Mouse (Mus musculus) embryonic fibroblast, embryonic 13.5 days (primary cell): ENCODE data around the gene Rxra.

Source experiments
- CTCF ChIP-seq: IDR thresholded peaks from 2 replicates; pipeline ENCODE4 v1.5.1; 2011; ENCODE audit warnings: mild to moderate bottlenecking, control low read depth, low read length, moderate library complexity, borderline replicate concordance; ENCODE audit not compliant: insufficient read depth
- POLR2A ChIP-seq: IDR thresholded peaks from 2 replicates; pipeline ENCODE4 v1.6.1; 2011; ENCODE audit warnings: low read depth, mild to moderate bottlenecking, control low read depth, low read length, moderate library complexity

DNA sequence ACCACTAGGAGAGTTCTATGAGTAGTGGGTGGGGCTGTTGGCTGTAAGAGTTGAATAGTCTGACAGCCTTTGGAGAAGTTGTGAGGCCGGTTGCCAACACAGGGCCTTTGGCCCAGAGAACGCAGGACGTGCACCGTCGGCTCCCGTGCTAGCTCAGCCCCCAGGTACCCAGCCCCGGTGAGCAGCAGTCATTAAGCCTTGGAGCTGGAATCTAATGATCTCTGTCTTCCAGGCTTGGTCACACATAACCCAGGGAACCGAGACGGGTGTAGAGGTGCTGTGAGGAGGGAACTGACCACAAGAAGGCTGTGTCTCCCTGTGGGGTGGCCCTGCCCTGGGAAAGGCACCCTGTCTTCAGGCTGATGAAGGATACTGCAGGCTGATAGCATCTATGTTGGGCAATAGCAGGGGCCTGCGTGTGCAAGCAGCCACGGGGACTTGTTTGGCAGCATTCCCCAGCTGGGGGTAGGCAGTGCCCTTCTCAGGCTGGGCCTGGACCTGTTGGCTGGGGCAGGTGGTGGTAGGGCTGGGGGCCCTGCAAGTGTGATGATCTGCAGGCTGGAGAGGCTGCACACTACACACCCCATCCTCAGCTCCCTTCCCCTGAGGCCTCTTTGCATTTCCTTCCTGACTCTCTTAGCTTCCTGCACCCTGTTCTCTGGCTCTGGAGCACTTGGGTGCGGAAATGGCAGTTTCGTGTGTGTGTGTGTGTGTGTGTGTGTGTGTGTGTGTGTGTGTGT is 68.5 kb downstream of the Rxra start:
- TF ChIP-seq POLR2A (no peak), CTCF (no peak)
